Mouse (Mus musculus) spleen, postnatal 36 days (tissue): ENCODE results near the gene Slc25a26.

ENCODE experiments used
- DNase-seq, 2 experiments: peaks; one replicate each; pipeline ENCODE4 v3.0.0; 2022; ENCODE audit warnings: low spot score in 2 of 2, mixed read lengths in 1 of 2

Slc25a26 gene

DNA sequence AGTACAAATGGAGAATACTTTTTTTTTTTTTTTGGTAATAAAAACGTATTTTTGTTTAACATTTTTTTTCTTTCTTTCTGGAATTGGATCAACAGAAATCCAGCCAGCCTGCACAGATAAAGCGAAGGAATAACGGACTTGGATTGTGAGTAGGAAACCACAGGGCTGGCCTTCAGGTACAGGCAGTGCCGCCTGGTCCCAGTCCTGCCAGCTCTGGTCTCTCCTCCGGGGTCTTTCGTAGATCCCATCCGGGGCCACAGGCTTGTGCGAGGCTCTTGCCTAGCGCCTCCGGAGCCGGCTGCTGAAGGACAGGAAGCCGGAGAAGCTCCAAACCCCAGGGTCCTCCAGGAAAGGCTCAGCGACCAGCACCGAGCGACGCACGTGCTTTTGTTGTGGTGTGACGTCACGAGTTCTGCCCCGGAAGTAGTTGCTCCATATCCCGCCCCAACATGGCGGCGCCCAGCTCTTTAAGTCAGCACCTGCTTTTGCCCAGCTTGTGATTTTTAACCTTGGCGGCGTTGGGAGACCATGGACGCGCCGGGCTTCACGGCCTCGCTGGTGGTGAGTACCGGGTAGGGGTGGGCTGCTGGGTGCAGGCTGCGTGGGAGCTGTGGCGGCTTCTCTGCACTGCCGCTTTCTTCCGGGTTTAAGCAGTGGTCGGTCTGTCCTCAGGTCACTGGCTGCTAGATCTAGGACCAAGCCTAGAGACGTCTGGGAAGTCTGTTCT, at the start of gene Slc25a26:
TSS of gene Slc25a26 (plus strand) at position 435 of the 727 bp plus-strand sequence.
- DNase-seq, result peak; percentile 75 to 80

DNA sequence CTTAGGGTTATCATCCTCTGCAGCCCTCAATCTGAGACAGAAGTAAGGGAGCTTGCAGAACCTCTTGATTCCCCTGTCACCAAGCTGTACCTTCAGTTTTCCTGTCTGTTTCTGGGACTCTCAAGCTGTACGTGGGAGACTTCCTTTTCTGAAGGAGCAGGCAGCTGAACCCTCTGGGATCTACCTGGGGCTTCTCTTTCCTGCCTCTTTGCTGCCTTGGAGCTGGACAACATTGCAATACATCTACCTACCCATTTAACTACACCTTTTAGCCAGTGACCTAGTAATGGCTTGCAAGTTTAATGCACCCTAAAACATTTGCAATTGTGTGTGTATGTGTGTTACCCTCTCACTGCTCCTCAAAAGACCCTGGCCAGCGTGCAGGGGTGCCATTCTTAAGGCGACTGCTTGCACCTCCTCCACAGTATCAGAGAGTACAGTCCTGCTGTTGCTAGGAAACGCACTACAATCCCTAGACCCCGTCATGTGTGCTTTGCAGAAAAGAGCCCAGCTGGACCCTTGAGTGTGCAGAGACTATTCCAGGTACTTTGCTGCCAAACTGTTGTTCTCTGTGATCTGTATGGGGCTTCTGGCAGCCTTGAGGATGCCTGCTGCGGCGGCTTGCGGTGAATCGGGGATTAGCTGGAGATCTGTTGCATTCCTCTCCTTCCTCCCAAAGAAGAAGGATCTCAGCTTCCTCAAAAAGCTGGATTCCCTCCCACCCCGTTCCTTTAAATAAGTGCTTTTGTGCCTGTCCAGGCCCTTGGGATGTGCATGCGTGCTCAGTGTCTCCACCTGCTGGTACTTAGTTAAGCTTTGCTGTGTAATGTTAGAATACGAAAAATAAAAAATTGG, 35.9 kb upstream of the Slc25a26 start:
- peak in 1 of 2 experiments; percentile 1 for DNase-seq

- DNase-seq, result no peak
Measured at GRCm38 (mm10) chr6:94466508-94467205, 33.5 kb upstream of the Slc25a26 start.

GRCm38 (mm10) chr6:94492739-94493138, 7.4 kb upstream of the Slc25a26 start:
- no peak for DNase-seq

DNA sequence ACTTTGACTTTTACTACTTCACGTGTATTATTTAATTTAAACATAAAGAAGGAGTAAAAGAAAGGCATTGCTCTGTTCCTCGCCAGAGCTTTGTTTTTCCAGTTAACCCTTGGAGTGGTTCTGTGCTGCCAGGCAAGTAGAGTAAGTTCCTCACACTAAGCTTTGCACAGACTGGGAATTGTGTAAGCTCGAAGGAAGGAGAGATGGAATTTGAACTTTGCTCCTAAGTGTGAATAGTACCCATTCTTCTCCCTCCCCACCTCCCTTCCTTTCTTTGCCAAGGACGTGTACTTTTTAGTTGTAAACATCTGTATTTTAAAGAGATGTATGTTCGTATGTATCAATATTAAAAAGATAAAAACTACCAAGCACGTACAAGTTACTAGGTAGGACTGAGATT, 3.8 kb downstream of the Slc25a26 start:
- no peak for DNase-seq

DNA sequence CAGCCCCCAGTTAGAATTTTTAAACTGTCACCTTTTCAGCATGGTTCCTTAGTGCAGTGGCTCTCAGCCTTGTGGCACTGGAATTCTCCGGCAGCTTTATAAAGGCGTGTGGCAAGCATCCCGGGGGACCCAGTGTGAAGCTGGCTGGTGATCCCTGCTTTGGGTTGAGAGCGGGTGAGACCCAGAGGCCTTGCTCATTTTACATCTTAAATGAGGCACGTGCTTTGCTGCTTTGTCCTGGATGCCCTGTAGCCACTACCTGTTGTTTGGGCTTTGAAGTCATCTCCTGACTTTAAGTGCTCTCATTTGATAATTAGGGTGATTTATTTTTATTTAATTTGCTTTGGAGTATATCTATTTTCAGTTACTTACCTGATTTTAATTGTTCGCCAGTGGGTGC, 7.8 kb downstream of the Slc25a26 start:
- DNase-seq, result no peak

DNA sequence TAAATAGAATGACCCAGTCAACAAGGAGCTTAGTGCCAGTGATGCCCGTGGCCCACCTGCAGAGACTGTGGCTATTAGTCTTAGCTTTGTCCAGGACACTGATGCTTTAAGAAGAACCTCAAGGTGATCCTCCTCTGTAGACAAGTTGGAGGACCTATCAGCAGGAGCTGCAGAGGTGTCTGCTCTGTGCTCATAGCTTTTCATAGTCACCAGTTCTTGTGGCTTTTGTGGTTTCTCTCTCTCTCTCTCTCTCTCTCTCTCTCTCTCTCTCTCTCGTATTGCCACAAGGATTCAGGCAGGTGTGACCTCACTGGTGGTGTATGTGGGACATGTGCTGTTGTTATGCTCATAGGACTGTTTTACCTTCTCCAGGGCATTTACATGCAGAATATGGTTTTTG, 8.7 kb downstream of the Slc25a26 start:
- DNase-seq, result no peak

GRCm38 (mm10) chr6:94509220-94509619, 9.1 kb downstream of the Slc25a26 start:
- no peak for DNase-seq

DNA sequence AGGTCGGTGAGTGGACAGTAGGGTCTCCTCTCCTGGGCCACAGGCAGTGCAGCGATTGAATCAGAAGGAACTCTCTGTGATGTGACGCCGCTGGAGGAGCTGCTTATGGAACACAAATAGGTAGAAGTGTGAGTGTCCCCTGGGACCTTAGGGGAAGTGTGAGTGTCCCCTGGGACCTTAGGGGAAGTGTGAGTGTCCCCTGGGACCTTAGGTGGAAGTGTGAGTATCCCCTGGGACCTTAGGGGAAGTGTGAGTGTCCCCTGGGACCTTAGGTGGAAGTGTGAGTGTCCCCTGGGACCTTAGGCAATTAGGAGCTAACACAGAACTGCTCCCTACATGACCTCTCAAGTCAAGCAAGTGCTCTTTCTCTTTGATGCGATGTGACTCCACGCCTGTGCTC, 18.0 kb downstream of the Slc25a26 start:
- peak; percentile 82 to 88 for DNase-seq

GRCm38 (mm10) chr6:94524335-94524734, 24.2 kb downstream of the Slc25a26 start:
- DNase-seq, result peak in 1 of 2 experiments; percentile 31

GRCm38 (mm10) chr6:94530756-94531155, 30.6 kb downstream of the Slc25a26 start:
- no peak for DNase-seq

- no peak for DNase-seq
Measured at GRCm38 (mm10) chr6:94532086-94532485, 32.0 kb downstream of the Slc25a26 start.

GRCm38 (mm10) chr6:94536478-94536877, 36.3 kb downstream of the Slc25a26 start:
- no peak for DNase-seq

DNA sequence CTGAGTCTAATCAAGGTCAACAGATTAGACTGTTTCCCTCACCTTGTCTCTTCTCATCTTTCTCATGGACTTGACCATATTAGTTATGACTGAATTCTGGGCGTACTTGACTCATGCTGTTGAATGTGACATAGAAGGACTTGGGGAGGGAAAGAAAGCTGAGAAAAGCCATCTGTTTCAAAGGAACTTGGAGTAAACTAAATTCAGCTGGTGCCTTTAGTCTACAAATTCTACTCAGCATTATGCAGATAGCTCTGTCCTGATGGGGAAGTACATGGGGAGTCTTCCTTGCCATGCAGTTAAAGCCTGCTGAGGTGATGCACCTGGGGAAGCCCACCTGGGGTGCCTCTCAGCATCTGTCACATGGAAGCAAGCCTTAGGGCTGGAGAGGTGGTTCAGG, 37.5 kb downstream of the Slc25a26 start:
- DNase-seq, result no peak

GRCm38 (mm10) chr6:94540090-94540489, 40.0 kb downstream of the Slc25a26 start:
- DNase-seq, result no peak

GRCm38 (mm10) chr6:94540615-94541014, 40.5 kb downstream of the Slc25a26 start:
- DNase-seq, result no peak

- no peak for DNase-seq
Measured at GRCm38 (mm10) chr6:94541133-94541532, 41.0 kb downstream of the Slc25a26 start.

GRCm38 (mm10) chr6:94541854-94542253, 41.7 kb downstream of the Slc25a26 start:
- DNase-seq, result no peak

GRCm38 (mm10) chr6:94543902-94544840, 44.0 kb downstream of the Slc25a26 start:
- peak in 1 of 2 experiments; percentile 15 for DNase-seq

- no peak for DNase-seq
Measured at GRCm38 (mm10) chr6:94547239-94547638, 47.1 kb downstream of the Slc25a26 start.

DNA sequence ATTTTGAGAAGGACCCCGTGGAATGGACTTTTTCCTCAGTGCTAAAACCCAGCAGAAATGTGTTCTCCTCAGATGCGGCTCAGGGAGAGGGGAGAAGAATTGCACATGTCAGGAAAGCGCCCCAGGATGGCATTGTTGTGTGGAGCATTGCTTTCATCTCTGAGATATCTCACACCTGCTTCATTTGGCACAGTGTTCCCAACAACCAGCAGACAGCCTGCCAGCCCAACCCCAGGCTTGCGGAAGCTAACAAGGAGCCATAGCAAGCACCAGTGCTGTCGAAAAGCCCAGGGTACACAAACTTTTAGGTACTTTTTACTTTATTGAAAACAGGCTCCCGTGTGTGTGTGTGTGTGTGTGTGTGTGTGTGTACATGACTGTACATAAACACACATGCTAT, 50.2 kb downstream of the Slc25a26 start:
- no peak for DNase-seq
